Mouse (Mus musculus) splenic B cell, adult 2 months (primary cell): ENCODE measurements around the gene Kcnf1.

Experiments used
- DNase-seq: peaks from one replicate; pipeline ENCODE4 v3.0.0-alpha.2; 2011; ENCODE audit warnings: low read depth, low spot score
- H3K27me3 ChIP-seq: 2 replicates; pipeline ENCODE4 v1.6.1; 2012; ENCODE audit warnings: mild to moderate bottlenecking, low read length, moderate library complexity, mixed read lengths; ENCODE audit not compliant: control insufficient read depth, poor library complexity, insufficient read depth, severe bottlenecking
- H3K36me3 ChIP-seq: 2 replicates; pipeline ENCODE4 v1.6.1; 2012; ENCODE audit warnings: mild to moderate bottlenecking, low read length, moderate library complexity, mixed read lengths; ENCODE audit not compliant: control insufficient read depth, poor library complexity, insufficient read depth, severe bottlenecking

The Kcnf1 gene

GRCm38 (mm10) chr12:17176041-17176756 is 489 bp downstream of the Kcnf1 start:
- no peaks in the 10 kb centered on the region; the same call in 1 of the 2 replicates for H3K27me3 ChIP-seq
- H3K36me3 ChIP-seq: no peaks in the 10 kb centered on the region
- DNase-seq: no peak

- DNase-seq: no peak
- Histone ChIP-seq H3K27me3 (no peaks in the 10 kb centered on the region; the same call in 1 of the 2 replicates), H3K36me3 (no peaks in the 10 kb centered on the region)
Measured at GRCm38 (mm10) chr12:17175531-17175951, 1.1 kb downstream of the Kcnf1 start.

GRCm38 (mm10) chr12:17175124-17175523 is 1.6 kb downstream of the Kcnf1 start:
- no peak for DNase-seq
- H3K27me3 ChIP-seq: no peaks in the 10 kb centered on the region; the same call in 1 of the 2 replicates
- H3K36me3 ChIP-seq: no peaks in the 10 kb centered on the region

- H3K27me3 ChIP-seq: no peaks in the 10 kb centered on the region; the same call in 1 of the 2 replicates
- no peaks in the 10 kb centered on the region for H3K36me3 ChIP-seq
- DNase-seq: no peak
Measured at GRCm38 (mm10) chr12:17174134-17174893, 2.4 kb downstream of the Kcnf1 start.

- H3K27me3 ChIP-seq: no peaks in the 10 kb centered on the region; the same call in 1 of the 2 replicates
- no peak for DNase-seq
- no peaks in the 10 kb centered on the region for H3K36me3 ChIP-seq
Measured at GRCm38 (mm10) chr12:17170406-17170805, 6.3 kb downstream of the Kcnf1 start.

GRCm38 (mm10) chr12:17166116-17166515 is 10.6 kb downstream of the Kcnf1 start:
- DNase-seq: no peak
- Histone ChIP-seq H3K27me3 (no peaks in the 10 kb centered on the region; the same call in 1 of the 2 replicates), H3K36me3 (no peaks in the 10 kb centered on the region)

- no peaks in the 10 kb centered on the region; the same call in 1 of the 2 replicates for H3K27me3 ChIP-seq
- no peaks in the 10 kb centered on the region for H3K36me3 ChIP-seq
- no peak for DNase-seq
Measured at GRCm38 (mm10) chr12:17163996-17164395, 12.7 kb downstream of the Kcnf1 start.

- H3K27me3 ChIP-seq: no peaks in the 10 kb centered on the region
- no peak for DNase-seq
Measured at GRCm38 (mm10) chr12:17159549-17159948, 17.1 kb downstream of the Kcnf1 start.

GRCm38 (mm10) chr12:17157558-17157957 is 19.1 kb downstream of the Kcnf1 start:
- no peak for DNase-seq

More at GRCm38 (mm10) chr12:17159549-17159948, 17.1 kb downstream of the Kcnf1 start:
- H3K36me3 ChIP-seq: no peaks in the 10 kb centered on the region

GRCm38 (mm10) chr12:17155781-17156180 is 20.9 kb downstream of the Kcnf1 start:
- no peak for DNase-seq

More at GRCm38 (mm10) chr12:17157558-17157957, 19.1 kb downstream of the Kcnf1 start:
- Histone ChIP-seq H3K27me3 (no peaks in the 10 kb centered on the region), H3K36me3 (no peaks in the 10 kb centered on the region)

GRCm38 (mm10) chr12:17152840-17153239 is 23.8 kb downstream of the Kcnf1 start:
- Histone ChIP-seq H3K36me3 (no peaks in the 10 kb centered on the region), H3K27me3 (no peaks in the 10 kb centered on the region; the same call in 1 of the 2 replicates)
- no peak for DNase-seq

More at GRCm38 (mm10) chr12:17155781-17156180, 20.9 kb downstream of the Kcnf1 start:
- Histone ChIP-seq H3K27me3 (no peaks in the 10 kb centered on the region; the same call in 1 of the 2 replicates), H3K36me3 (no peaks in the 10 kb centered on the region)

- no peak for DNase-seq
- Histone ChIP-seq H3K36me3 (no peaks in the 10 kb centered on the region), H3K27me3 (no peaks in the 10 kb centered on the region; the same call in 1 of the 2 replicates)
Measured at GRCm38 (mm10) chr12:17148920-17149319, 27.8 kb downstream of the Kcnf1 start.

GRCm38 (mm10) chr12:17141791-17142190 is 34.9 kb downstream of the Kcnf1 start:
- no peaks in the 10 kb centered on the region for H3K36me3 ChIP-seq
- no peak for DNase-seq
- H3K27me3 ChIP-seq: no peaks in the 10 kb centered on the region

GRCm38 (mm10) chr12:17140436-17140835 is 36.3 kb downstream of the Kcnf1 start:
- H3K36me3 ChIP-seq: no peaks in the 10 kb centered on the region
- H3K27me3 ChIP-seq: no peaks in the 10 kb centered on the region
- DNase-seq: no peak

GRCm38 (mm10) chr12:17134546-17135096 is 42.1 kb downstream of the Kcnf1 start:
- no peak for DNase-seq
- Histone ChIP-seq H3K27me3 (no peaks in the 10 kb centered on the region), H3K36me3 (no peaks in the 10 kb centered on the region)
